Mouse (Mus musculus): ENCODE measurements at regions not wholly inside any gene's neighbourhood (a gene's known extent, or its start where the extent isn't known, plus 50 kb on each side); places are given as distances from the start of the nearest gene placed in this dataset.
A peak's percentile ranks its signal among the peaks of the same experiment; 100 is the strongest.

GRCm38 (mm10) chr6:116901816-116902215 lies 185.1 kb upstream of the Tmem72 start:
- DNase-seq (ENCODE audit: low spot score), result no peak

- no peak for DNase-seq (ENCODE audit: low spot score)
Measured at GRCm38 (mm10) chr6:116902371-116902770, 185.7 kb upstream of the Tmem72 start.

DNA sequence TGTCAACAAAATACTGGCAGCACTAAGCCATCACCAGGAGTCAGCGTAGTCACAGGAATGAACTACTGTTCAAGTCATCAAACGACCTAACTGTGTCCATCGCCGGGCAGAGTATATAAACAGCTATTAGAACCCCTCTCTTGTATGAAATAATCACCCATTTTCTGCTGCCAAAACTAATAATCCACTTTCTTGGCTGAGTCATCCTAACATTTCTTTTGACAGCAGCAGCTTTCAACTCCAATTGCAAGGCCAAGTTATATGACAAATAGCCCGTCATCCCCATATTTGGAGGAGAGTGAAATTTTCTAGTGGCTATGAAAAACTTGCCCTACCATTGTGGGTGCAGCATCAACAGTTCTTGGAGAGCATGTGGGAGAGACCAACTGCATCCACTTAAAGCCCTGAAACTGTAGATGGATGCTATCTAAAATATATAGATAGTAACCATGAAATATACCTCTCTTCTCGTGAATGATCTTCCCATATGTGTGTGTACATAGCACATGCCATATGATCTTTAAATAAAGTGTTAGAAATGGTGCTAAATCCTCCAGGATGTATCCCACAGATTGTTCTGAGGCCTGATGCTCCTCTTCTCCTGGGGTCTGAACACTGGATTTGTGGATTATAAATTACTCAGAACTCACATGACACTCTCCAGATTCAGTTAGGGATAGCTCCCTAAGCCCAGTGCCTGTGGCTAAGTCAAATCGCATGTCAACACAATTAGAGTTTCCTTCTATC lies 189.9 kb upstream of the Tmem72 start:
- DNase-seq (ENCODE audit: low spot score), result no peak

DNA sequence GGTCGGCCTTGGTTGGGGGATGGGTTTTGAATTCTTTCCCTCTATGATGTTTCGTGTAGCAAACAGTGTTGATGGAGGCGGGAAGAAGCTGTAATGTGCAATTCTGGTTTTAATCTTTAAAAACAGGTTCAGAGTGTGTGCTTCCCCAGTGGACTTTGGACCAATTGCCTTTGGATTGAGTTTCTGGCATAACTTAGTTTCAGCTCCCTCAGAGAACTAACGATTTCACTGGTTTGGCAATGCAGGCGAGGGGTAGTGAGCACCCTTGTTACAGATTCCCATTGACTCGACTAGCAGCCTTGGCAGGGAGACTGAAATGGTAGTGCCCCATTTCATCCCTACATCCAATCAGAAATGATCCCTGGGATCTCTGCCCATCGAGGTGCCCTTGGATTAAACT lies 193.9 kb upstream of the Tmem72 start:
- no peak for DNase-seq (ENCODE audit: low spot score)

DNA sequence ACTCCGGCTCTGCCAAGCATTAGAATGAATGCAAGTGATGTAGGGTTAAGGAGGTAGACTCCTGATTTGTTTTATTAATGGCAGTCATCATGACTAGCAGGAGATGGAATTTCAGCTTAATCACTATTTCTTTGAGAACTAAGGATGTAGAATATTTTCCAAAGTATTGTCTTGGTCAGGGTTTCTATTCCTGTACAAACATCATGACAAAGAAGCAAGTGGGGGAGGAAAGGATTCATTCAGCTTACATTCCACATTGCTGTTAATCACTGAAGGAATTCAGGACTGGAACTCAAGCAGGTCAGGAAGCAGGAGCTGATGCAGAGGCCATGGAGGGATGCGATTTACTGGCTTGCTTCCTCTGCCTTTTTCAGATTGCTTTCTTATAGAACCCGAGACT lies 195.4 kb upstream of the Tmem72 start:
- DNase-seq (ENCODE audit: low spot score), result no peak

DNA sequence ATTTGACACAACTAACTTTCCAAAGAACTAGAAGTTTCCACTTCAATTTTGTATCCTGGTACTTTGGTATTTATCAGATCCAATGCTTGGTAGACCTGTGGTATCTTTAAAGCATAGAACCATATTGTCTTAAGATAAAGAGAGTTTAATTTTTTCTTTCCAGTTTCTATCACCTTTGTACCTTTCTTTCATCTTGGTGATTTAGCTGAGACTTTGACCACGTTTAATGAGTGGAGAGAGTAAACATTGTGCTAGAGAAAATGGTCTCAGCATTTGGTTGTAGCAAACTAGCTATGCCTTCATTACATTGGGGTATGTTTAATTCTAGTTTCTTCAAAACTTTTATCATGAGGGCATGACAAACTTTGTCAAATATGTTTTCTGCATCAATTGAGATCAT lies 197.4 kb upstream of the Tmem72 start:
- no peak for DNase-seq (ENCODE audit: low spot score)

DNA sequence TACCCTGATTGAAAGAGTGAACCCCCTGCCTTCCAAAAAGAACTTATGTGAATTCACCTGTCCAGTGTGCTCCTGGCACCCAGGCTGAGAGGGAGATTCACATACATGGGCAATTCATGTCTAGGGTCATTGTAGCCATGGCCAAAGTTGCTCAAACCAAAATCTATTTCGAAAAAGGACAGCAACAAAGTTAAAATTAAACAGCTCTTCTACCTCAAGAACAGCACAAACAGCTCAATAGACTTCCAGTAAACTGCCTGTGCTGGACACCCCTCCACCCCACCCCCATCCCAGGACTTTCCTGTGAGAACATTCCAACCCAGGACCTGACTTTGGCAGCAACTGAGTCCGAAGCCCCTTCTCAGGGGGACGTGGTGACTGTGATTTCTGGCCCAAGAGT lies 218.3 kb upstream of the Tmem72 start:
- no peak for DNase-seq (ENCODE audit: low spot score)

GRCm38 (mm10) chr6:116941576-116941975 lies 224.9 kb upstream of the Tmem72 start:
- no peak for DNase-seq (ENCODE audit: low spot score)

DNA sequence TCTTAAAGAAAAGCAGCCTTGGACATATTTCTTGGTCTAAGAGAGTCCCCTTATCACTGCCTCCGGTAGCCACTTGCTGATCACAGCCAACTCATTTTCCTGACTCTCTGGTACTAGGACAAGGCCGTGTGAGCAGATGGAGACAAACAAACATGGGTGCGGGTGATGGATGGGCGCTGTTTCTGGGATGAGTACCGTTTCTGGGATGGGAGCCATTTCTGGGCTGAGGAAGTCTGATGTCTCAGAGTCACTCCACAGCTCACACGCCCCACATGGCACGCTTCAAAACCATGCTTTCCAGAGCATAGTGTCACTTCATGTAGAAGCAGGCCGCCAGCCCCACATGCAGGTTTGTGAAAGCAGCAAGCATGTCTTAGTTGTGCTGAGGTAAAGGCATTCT lies 225.6 kb upstream of the Cxcl12 start:
- no peak for DNase-seq (ENCODE audit: low spot score)

DNA sequence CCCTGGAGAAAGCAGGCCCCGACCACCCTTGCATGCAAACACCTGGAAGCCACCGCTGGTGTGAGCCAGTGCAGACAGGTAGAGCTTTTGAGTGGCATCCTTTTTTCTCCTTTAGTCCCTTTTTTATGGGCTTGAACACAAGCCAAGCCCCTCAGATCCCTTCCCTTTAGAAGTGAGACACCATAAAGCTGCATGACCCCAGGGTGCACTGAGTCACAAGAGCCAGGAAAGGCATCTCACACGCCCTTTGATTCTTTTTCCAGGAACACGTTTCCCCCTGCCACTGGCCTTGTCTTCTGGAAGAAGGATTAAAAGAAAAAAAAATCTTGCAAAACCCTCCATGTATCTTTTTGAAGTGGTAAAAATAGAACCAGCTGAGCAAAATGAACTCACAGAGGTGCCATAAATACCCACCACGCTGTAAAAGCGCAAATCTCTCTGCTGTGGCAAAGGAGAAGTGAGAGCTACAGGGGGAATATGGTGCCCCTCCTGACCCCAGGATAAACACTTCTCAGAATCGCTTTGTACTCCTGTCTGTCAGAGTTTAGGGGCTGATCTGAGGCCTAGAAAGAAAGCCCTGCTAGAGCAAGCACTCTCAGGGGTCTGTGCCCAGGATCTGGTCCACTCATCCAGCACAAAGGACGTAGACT lies 222.1 kb upstream of the Cxcl12 start:
- DNase-seq (ENCODE audit: low spot score), result no peak

GRCm38 (mm10) chr6:116959611-116960010 lies 208.7 kb upstream of the Cxcl12 start:
- DNase-seq (ENCODE audit: low spot score), result no peak

GRCm38 (mm10) chr6:116960641-116961040 lies 207.7 kb upstream of the Cxcl12 start:
- DNase-seq (ENCODE audit: low spot score), result no peak

DNA sequence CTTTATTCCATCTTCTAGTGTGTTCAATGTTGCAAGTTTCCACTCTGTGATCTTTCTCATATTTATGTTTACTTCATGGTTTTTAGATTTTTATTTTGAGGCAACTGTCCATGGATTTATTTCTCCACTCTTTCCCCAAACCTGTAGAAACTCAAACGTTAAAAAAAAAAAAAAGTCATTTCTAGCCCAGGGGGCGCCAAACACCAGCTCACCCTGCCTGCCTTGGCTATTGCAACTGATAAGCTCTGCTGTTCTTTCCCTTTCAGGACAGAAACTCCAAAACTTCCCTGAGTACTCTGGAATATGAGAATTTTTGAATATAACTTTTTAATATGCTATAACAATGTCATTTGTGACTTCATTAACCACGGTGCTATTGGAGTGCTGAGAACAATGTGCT lies 201.9 kb upstream of the Cxcl12 start:
- DNase-seq (ENCODE audit: low spot score), result no peak

GRCm38 (mm10) chr6:116969381-116969910 lies 198.9 kb upstream of the Cxcl12 start:
- DNase-seq (ENCODE audit: low spot score), result no peak

DNA sequence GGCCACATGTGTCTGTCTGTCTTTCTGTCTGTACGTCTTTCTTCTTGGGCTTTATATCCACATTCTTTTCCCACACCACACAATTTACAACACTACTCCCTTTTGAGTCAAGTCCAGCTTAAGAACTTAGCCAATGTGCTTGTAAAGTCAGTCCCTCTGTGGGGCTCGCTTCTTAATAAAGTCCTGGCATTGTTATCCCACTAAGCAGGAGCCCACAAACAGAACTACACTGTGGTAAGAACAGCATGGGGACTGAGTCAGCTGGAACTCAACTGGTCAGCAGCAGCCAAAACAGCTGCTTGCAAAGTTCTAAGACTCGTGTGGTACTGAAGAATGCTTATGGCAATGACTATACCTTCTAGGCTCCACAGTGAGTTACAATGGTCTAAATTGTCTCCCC lies 193.5 kb upstream of the Cxcl12 start:
- no peak for DNase-seq (ENCODE audit: low spot score)

DNA sequence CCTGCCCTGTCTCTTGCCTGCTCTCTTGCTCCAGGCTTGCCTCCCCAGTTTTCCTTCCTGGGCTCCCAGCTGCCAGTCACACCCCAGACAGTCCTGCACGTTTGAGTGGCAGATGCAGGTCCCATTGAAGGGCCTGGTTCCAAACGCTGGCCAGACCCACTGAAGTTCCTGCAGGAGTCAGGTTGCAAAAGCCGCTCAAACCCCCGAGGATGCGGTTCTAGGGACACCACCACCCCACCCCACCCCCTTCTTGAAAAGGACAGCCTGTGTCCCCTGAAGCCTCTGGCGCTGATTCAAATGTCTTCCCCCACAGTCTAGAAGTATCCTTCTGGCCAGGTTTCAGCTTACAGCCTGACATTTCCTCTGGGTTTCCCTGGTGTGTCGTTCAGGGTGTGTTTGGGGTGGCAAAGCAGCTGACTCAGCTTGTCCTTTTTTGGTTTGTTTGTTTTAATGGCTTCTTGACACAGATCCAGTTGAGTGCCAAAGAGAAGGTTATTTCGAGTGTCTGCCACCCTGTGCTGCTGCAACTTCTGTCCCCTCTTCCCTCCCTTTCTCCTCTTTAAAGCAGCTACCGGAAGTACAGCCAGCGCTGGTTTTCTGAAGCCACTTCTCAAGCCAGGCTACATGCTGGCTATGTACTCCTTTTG lies 187.9 kb upstream of the Cxcl12 start:
- no peak for DNase-seq (ENCODE audit: low spot score)

GRCm38 (mm10) chr6:116985147-116985737 lies 183.1 kb upstream of the Cxcl12 start:
- DNase-seq (ENCODE audit: low spot score), result no peak

DNA sequence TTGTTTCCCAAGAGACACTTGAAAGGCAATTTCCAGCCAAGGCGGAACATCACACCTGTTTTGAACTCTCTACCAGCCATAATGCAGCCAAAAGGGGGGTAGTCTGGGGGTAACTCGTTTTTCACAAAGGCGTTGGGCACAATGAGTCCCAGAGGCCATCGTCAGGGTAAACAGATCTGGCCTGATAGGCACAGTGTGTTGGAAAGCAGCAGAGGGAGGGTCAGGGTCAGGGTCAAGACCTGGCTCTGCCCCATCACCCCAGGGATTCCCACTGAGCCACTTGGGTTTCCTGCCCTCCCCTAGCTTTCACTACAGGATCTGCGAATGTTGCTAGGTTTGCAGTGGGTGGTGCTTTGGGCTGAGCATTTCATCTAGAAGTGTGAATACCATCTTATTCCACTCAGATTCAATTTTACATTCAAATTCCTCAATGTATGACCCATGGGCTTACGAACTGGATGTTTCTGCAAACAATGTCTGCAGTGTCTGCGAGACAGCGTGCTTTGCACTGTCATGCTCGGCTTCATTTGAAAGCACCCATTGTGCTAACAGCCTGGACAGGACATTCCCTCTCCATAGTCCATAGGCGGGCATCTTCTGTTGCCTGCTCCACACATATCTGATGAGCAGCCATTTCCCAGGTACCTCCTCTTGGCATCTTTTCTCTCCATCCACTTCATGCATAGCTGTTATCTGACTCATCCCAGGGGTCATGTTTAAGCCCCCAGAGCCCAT lies 181.9 kb upstream of the Cxcl12 start:
- no peak for DNase-seq (ENCODE audit: low spot score)

DNA sequence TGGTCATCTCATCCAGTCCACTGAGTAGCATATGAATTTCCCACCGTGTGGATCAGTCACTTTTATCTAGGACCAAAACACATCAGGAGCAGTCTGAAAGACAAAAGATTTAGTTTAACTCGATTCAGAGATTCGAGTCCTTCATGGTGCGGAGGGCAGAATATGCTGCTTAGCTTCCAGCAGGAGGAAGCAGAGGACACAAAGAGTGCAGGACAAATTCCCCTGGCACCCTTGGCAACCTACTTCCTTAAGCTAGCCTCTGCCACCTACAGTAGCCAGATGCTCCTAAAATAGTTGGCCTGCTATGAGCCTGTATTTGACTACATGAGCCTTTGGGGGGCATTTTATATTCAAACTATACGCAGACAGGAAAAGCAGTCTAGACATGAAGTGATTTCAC lies 181.1 kb upstream of the Cxcl12 start:
- no peak for DNase-seq (ENCODE audit: low spot score)

DNA sequence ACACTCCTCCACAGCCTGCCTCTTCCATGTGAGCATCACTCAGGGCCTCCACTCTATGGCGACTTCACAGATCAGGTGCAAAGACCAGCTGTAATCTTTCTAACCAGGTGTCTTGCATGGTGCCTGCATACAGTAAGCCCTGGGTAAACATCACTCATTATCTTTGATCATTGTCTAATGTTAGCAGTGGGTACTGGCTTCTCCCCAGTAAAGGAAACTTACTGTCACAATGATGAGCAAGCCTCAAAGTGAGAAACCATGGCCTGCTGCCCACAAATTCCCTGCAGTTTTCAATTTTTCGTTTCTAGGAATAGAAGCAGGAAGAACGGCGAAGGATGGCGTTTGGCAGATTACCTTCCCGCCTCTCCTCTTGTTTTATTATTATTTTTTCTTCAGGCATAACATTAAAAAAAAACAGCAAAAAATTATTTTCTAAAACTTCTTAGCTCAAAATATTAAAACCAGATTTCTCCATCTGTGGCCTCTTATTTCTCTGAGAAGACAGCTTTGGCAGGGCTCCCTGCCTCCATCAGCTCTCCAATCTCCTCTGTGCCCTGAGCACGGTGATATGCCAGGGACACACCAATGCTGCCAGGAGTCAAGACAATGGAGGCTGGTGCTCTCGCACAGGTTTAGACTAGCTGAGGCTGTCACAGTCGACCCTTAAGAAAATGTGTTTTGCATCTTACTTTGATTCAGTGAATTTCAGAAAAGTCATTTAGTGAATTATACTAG lies 169.2 kb upstream of the Cxcl12 start:
- no peak for DNase-seq (ENCODE audit: low spot score)

- DNase-seq (ENCODE audit: low spot score), result peak; percentile 10
Measured at GRCm38 (mm10) chr6:116999940-117000339, 168.4 kb upstream of the Cxcl12 start.

Measured in urinary bladder, postnatal 14 days (tissue).